Mouse (Mus musculus): Measurements from ENCODE around the gene Mpp6. TPM values are rescaled to one million over a fixed set of nuclear protein-coding genes. Genes with fewer than 3 reads are reported as not detected.

The Mpp6 gene
- polyA plus RNA-seq, 1 experiment from 2014 or later = 65.6 TPM

GRCm38 (mm10) chr6:50214711-50215372 lies 104.8 kb downstream of the Mpp6 start:
- H3K4me1 ChIP-seq = 0 out of 2 replicates have a peak, but pooled peaks cover 3% of the 10 kb centered on the region
- H3K27me3 ChIP-seq (replicated peaks; ENCODE audit: low read depth, poor library complexity, severe bottlenecking) = no peaks in the 10 kb centered on the region
- no peak for DNase-seq (ENCODE audit: low spot score)
- WGBS = 64% methylated on average over 2 of the region's 2 CpGs
- no peak overlapping the region for H3K27ac ChIP-seq (replicated peaks)
- no peak overlapping the region for H3K4me3 ChIP-seq
- H3K9me3 ChIP-seq = no peaks in the 10 kb centered on the region
- H3K36me3 ChIP-seq (replicated peaks) = no peaks in the 10 kb centered on the region; the same call in 1 of the 2 replicates

GRCm38 (mm10) chr6:50215373-50215745 lies 105.3 kb downstream of the Mpp6 start:
- H3K4me1 ChIP-seq = 0 out of 2 replicates have a peak, but pooled peaks cover 3% of the 10 kb centered on the region
- H3K9me3 ChIP-seq = no peaks in the 10 kb centered on the region
- no peak overlapping the region for H3K27ac ChIP-seq (replicated peaks)
- 81% methylated on average over 2 of the region's 2 CpGs for WGBS
- DNase-seq (ENCODE audit: low spot score) = no peak
- no peaks in the 10 kb centered on the region; the same call in 1 of the 2 replicates for H3K36me3 ChIP-seq (replicated peaks)
- H3K27me3 ChIP-seq (replicated peaks; ENCODE audit: low read depth, poor library complexity, severe bottlenecking) = no peaks in the 10 kb centered on the region
- no peak overlapping the region for H3K4me3 ChIP-seq

GRCm38 (mm10) chr6:50215986-50216385 lies 105.9 kb downstream of the Mpp6 start:
- Histone ChIP-seq H3K27me3 (replicated peaks; ENCODE audit: low read depth, poor library complexity, severe bottlenecking) (no peaks in the 10 kb centered on the region), H3K4me3 (no peak overlapping the region), H3K36me3 (replicated peaks) (no peaks in the 10 kb centered on the region; the same call in 1 of the 2 replicates), H3K27ac (replicated peaks) (no peak overlapping the region), H3K4me1 (0 out of 2 replicates have a peak, but pooled peaks cover 3% of the 10 kb centered on the region), H3K9me3 (no peaks in the 10 kb centered on the region)
- 90% methylated on average over 4 of the region's 4 CpGs for WGBS
- no peak for DNase-seq (ENCODE audit: low spot score)

- no peak for DNase-seq (ENCODE audit: low spot score)
- Histone ChIP-seq H3K4me3 (no peak overlapping the region), H3K4me1 (peaks cover 8% of the 10 kb centered on the region; the same call in 1 of the 2 replicates), H3K36me3 (replicated peaks) (no peaks in the 10 kb centered on the region; the same call in 1 of the 2 replicates), H3K9me3 (no peaks in the 10 kb centered on the region), H3K27ac (replicated peaks) (no peak overlapping the region), H3K27me3 (replicated peaks; ENCODE audit: low read depth, poor library complexity, severe bottlenecking) (no peaks in the 10 kb centered on the region)
- WGBS = 74% methylated on average over 3 of the region's 3 CpGs
Observed at GRCm38 (mm10) chr6:50218628-50219027, 108.6 kb downstream of the Mpp6 start.

- no peaks in the 10 kb centered on the region for H3K27me3 ChIP-seq (replicated peaks; ENCODE audit: low read depth, poor library complexity, severe bottlenecking)
- no peak overlapping the region for H3K4me3 ChIP-seq
- WGBS = 87% methylated on average over 6 of the region's 6 CpGs
- no peaks in the 10 kb centered on the region for H3K9me3 ChIP-seq
- DNase-seq (ENCODE audit: low spot score) = no peak
- no peaks in the 10 kb centered on the region; the same call in 1 of the 2 replicates for H3K36me3 ChIP-seq (replicated peaks)
- no peak overlapping the region for H3K27ac ChIP-seq (replicated peaks)
- peaks cover 8% of the 10 kb centered on the region; the same call in 1 of the 2 replicates for H3K4me1 ChIP-seq
Observed at GRCm38 (mm10) chr6:50219066-50219465, 109.0 kb downstream of the Mpp6 start.

- no peak overlapping the region for H3K4me3 ChIP-seq
- no peak overlapping the region for H3K27ac ChIP-seq (replicated peaks)
- peak; percentile 45 for DNase-seq (ENCODE audit: low spot score)
- 46% methylated on average over 6 of the region's 6 CpGs for WGBS
- peaks cover 8% of the 10 kb centered on the region; the same call in 1 of the 2 replicates for H3K4me1 ChIP-seq
- no peaks in the 10 kb centered on the region; the same call in 1 of the 2 replicates for H3K36me3 ChIP-seq (replicated peaks)
- no peaks in the 10 kb centered on the region for H3K27me3 ChIP-seq (replicated peaks; ENCODE audit: low read depth, poor library complexity, severe bottlenecking)
- H3K9me3 ChIP-seq = no peaks in the 10 kb centered on the region
Observed at GRCm38 (mm10) chr6:50220863-50221262, 110.8 kb downstream of the Mpp6 start.

GRCm38 (mm10) chr6:50222351-50222750 lies 112.3 kb downstream of the Mpp6 start:
- H3K4me1 ChIP-seq = peaks cover 8% of the 10 kb centered on the region; the same call in 1 of the 2 replicates
- DNase-seq (ENCODE audit: low spot score) = no peak
- H3K27ac ChIP-seq (replicated peaks) = no peak overlapping the region
- H3K36me3 ChIP-seq (replicated peaks) = no peaks in the 10 kb centered on the region; the same call in 1 of the 2 replicates
- WGBS = 80% methylated on average over 5 of the region's 5 CpGs
- H3K4me3 ChIP-seq = no peak overlapping the region
- H3K27me3 ChIP-seq (replicated peaks; ENCODE audit: low read depth, poor library complexity, severe bottlenecking) = no peaks in the 10 kb centered on the region
- no peaks in the 10 kb centered on the region for H3K9me3 ChIP-seq

- no peak overlapping the region for H3K27ac ChIP-seq (replicated peaks)
- H3K4me1 ChIP-seq = peaks cover 8% of the 10 kb centered on the region; the same call in 1 of the 2 replicates
- 72% methylated on average over 5 of the region's 5 CpGs for WGBS
- DNase-seq (ENCODE audit: low spot score) = no peak
- H3K4me3 ChIP-seq = no peak overlapping the region
- H3K36me3 ChIP-seq (replicated peaks) = no peaks in the 10 kb centered on the region; the same call in 1 of the 2 replicates
- no peaks in the 10 kb centered on the region for H3K27me3 ChIP-seq (replicated peaks; ENCODE audit: low read depth, poor library complexity, severe bottlenecking)
- H3K9me3 ChIP-seq = no peaks in the 10 kb centered on the region
Observed at GRCm38 (mm10) chr6:50222986-50223385, 112.9 kb downstream of the Mpp6 start.

- Histone ChIP-seq H3K36me3 (replicated peaks) (no peaks in the 10 kb centered on the region; the same call in 1 of the 2 replicates), H3K4me3 (no peak overlapping the region), H3K9me3 (no peaks in the 10 kb centered on the region), H3K27ac (replicated peaks) (no peak overlapping the region), H3K4me1 (peaks cover 7% of the 10 kb centered on the region; the same call in 1 of the 2 replicates), H3K27me3 (replicated peaks; ENCODE audit: low read depth, poor library complexity, severe bottlenecking) (no peaks in the 10 kb centered on the region)
- 89% methylated on average over 4 of the region's 4 CpGs for WGBS
- DNase-seq (ENCODE audit: low spot score) = no peak
Observed at GRCm38 (mm10) chr6:50223606-50224005, 113.6 kb downstream of the Mpp6 start.

- no peaks in the 10 kb centered on the region for H3K36me3 ChIP-seq (replicated peaks)
- H3K27ac ChIP-seq (replicated peaks) = no peak overlapping the region
- no peaks in the 10 kb centered on the region for H3K27me3 ChIP-seq (replicated peaks; ENCODE audit: low read depth, poor library complexity, severe bottlenecking)
- peaks cover 5% of the 10 kb centered on the region; the same call in 1 of the 2 replicates for H3K4me1 ChIP-seq
- no peaks in the 10 kb centered on the region for H3K9me3 ChIP-seq
- DNase-seq (ENCODE audit: low spot score) = no peak
- no peak overlapping the region for H3K4me3 ChIP-seq
- WGBS = 89% methylated on average over 5 of the region's 5 CpGs
Observed at GRCm38 (mm10) chr6:50225232-50225631, 115.2 kb downstream of the Mpp6 start.

GRCm38 (mm10) chr6:50228180-50228579 lies 118.1 kb downstream of the Mpp6 start:
- H3K9me3 ChIP-seq = no peaks in the 10 kb centered on the region
- no peak for DNase-seq (ENCODE audit: low spot score)
- H3K27ac ChIP-seq (replicated peaks) = no peak overlapping the region
- H3K27me3 ChIP-seq (replicated peaks; ENCODE audit: low read depth, poor library complexity, severe bottlenecking) = no peaks in the 10 kb centered on the region
- WGBS = 83% methylated on average over 5 of the region's 5 CpGs
- no peak overlapping the region for H3K4me3 ChIP-seq
- H3K4me1 ChIP-seq = no peaks in the 10 kb centered on the region
- no peaks in the 10 kb centered on the region for H3K36me3 ChIP-seq (replicated peaks)

- WGBS = 90% methylated on average over 5 of the region's 5 CpGs
- H3K9me3 ChIP-seq = no peaks in the 10 kb centered on the region
- no peaks in the 10 kb centered on the region for H3K4me1 ChIP-seq
- H3K36me3 ChIP-seq (replicated peaks) = no peaks in the 10 kb centered on the region
- H3K27ac ChIP-seq (replicated peaks) = no peak overlapping the region
- H3K27me3 ChIP-seq (replicated peaks; ENCODE audit: low read depth, poor library complexity, severe bottlenecking) = no peaks in the 10 kb centered on the region
- no peak overlapping the region for H3K4me3 ChIP-seq
- no peak for DNase-seq (ENCODE audit: low spot score)
Observed at GRCm38 (mm10) chr6:50231288-50231687, 121.2 kb downstream of the Mpp6 start.

GRCm38 (mm10) chr6:50232984-50233383 lies 122.9 kb downstream of the Mpp6 start:
- no peaks in the 10 kb centered on the region for H3K27me3 ChIP-seq (replicated peaks; ENCODE audit: low read depth, poor library complexity, severe bottlenecking)
- no peak for DNase-seq (ENCODE audit: low spot score)
- no peak overlapping the region for H3K27ac ChIP-seq (replicated peaks)
- no peaks in the 10 kb centered on the region for H3K4me1 ChIP-seq
- no peaks in the 10 kb centered on the region for H3K9me3 ChIP-seq
- WGBS = 81% methylated on average over 1 of the region's 1 CpGs
- H3K4me3 ChIP-seq = no peak overlapping the region
- no peaks in the 10 kb centered on the region for H3K36me3 ChIP-seq (replicated peaks)

Measured in embryonic facial prominence, embryonic 10.5 days (tissue).